Mouse (Mus musculus): ENCODE results near the gene Ankrd33. TPM values are rescaled to one million over a fixed set of nuclear protein-coding genes. Genes with fewer than 3 reads are reported as not detected.

Ankrd33 gene
- polyA plus RNA-seq, 1 experiment from 2014 or later: not detected

- H3K4me2 ChIP-seq (replicated peaks): peak overlapping the region; percentile 38
- WGBS: 29% methylated on average over 1 of the region's 1 CpGs
Observed at GRCm38 (mm10) chr15:101160128-101160527, 44.6 kb downstream of the Ankrd33 start.

GRCm38 (mm10) chr15:101160591-101160990 lies 45.0 kb downstream of the Ankrd33 start:
- Histone ChIP-seq H3K27ac (replicated peaks) (peak overlapping the region; percentile 84), H3K4me3 (peak overlapping the region; percentile 18; the same call in 1 of the 2 replicates)
- peak; percentile 78 for ATAC-seq (ENCODE audit: low FRiP score, low read depth)

More at GRCm38 (mm10) chr15:101160128-101160527, 44.6 kb downstream of the Ankrd33 start:
- Histone ChIP-seq H3K27me3 (no peaks in the 10 kb centered on the region), H3K4me3 (peak overlapping the region; percentile 18; the same call in 1 of the 2 replicates), H3K9me3 (0 out of 2 replicates have a peak, but pooled peaks cover 6% of the 10 kb centered on the region), H3K36me3 (no peaks in the 10 kb centered on the region), H3K27ac (replicated peaks) (peak overlapping the region; percentile 84), H3K9ac (replicated peaks) (no peak overlapping the region), H3K4me1 (peaks cover 40% of the 10 kb centered on the region)
- ATAC-seq (ENCODE audit: low FRiP score, low read depth): no peak

DNA sequence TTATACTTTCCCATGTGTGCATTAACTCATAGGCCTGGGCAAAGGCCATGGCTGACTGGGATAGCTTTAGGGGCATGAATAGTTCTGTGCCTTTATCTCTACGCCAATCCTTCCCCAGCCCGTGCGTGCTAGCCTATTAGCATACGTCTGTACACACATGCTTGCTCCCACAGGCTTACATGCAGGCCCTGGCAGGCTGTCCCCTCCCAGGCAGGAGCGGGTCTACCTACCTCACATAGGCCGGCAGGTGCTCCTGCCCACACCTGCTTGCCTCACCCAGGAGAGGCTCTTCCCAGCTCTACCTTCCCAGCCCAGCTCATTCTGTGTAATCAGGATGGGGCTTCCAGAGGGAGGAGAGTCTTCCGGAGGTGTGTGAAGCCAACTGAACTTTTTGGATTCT lies 46.0 kb downstream of the Ankrd33 start:
- Histone ChIP-seq H3K9me3 (0 out of 2 replicates have a peak, but pooled peaks cover 6% of the 10 kb centered on the region), H3K36me3 (no peaks in the 10 kb centered on the region), H3K9ac (replicated peaks) (no peak overlapping the region), H3K4me3 (no peak overlapping the region), H3K4me2 (replicated peaks) (no peak overlapping the region), H3K27me3 (peaks cover 4% of the 10 kb centered on the region; the same call in 1 of the 2 replicates), H3K27ac (replicated peaks) (no peak overlapping the region), H3K4me1 (peaks cover 40% of the 10 kb centered on the region)
- no peak for ATAC-seq (ENCODE audit: low FRiP score, low read depth)
- WGBS: 85% methylated on average over 7 of the region's 7 CpGs

More at GRCm38 (mm10) chr15:101160591-101160990, 45.0 kb downstream of the Ankrd33 start:
- peaks cover 40% of the 10 kb centered on the region for H3K4me1 ChIP-seq
- H3K4me2 ChIP-seq (replicated peaks): peak overlapping the region; percentile 38
- no peak overlapping the region for H3K9ac ChIP-seq (replicated peaks)
- H3K27me3 ChIP-seq: peaks cover 2% of the 10 kb centered on the region; the same call in 1 of the 2 replicates
- H3K36me3 ChIP-seq: no peaks in the 10 kb centered on the region
- 17% methylated on average over 7 of the region's 7 CpGs for WGBS
- 0 out of 2 replicates have a peak, but pooled peaks cover 6% of the 10 kb centered on the region for H3K9me3 ChIP-seq

- no peak overlapping the region for H3K27ac ChIP-seq (replicated peaks)
Observed at GRCm38 (mm10) chr15:101163056-101163458, 47.5 kb downstream of the Ankrd33 start.

DNA sequence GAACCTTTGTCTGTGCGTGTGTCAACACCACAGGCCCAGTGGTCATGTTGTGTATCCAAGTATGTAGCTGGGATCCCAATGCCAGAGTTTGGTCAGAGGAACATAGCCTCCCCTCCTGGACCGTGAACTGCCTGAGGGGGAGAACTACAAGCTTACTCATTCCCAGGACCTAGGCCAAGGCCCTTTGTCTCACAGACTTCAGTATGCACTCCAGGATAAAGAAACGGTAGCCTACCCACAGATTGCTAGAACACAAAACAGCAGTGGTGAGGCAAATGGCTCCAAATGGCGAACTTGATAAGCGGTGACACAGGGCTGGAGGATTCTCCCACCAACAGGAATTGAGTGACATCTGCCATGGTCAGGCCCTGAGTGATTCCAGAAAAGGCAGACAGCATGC lies 48.3 kb downstream of the Ankrd33 start:
- H3K4me1 ChIP-seq: peaks cover 40% of the 10 kb centered on the region

More at GRCm38 (mm10) chr15:101163056-101163458, 47.5 kb downstream of the Ankrd33 start:
- 0 out of 2 replicates have a peak, but pooled peaks have one; percentile 34 for ATAC-seq (ENCODE audit: low FRiP score, low read depth)
- H3K36me3 ChIP-seq: no peaks in the 10 kb centered on the region
- peaks cover 4% of the 10 kb centered on the region; the same call in 1 of the 2 replicates for H3K27me3 ChIP-seq
- H3K9ac ChIP-seq (replicated peaks): no peak overlapping the region
- H3K4me1 ChIP-seq: peaks cover 40% of the 10 kb centered on the region
- H3K9me3 ChIP-seq: no peaks in the 10 kb centered on the region
- 52% methylated on average over 15 of the region's 15 CpGs for WGBS
- no peak overlapping the region for H3K4me3 ChIP-seq
- H3K4me2 ChIP-seq (replicated peaks): no peak overlapping the region

DNA sequence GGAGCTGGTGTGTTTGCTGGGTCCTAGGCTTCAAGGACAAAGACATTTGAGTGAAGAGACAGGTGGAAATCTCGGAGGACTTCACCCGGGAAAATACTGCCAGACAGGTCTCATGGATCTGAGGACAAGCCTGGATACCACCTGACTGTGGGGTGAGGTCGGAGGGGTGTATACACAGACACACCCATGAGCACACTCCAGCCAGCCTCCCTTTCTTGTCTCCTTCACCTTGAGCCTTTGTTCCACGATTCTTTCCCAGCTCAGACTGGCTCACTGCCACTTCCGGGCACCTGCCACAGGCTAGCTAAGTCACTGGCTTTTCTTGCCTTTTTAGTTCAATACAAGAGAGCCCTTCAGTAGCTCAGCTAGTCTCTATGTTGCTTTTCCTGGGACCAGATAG lies 48.7 kb downstream of the Ankrd33 start:
- Histone ChIP-seq H3K4me2 (replicated peaks) (no peak overlapping the region), H3K27ac (replicated peaks) (no peak overlapping the region), H3K36me3 (no peaks in the 10 kb centered on the region), H3K9me3 (no peaks in the 10 kb centered on the region), H3K4me1 (peaks cover 40% of the 10 kb centered on the region), H3K27me3 (peaks cover 4% of the 10 kb centered on the region; the same call in 1 of the 2 replicates), H3K9ac (replicated peaks) (no peak overlapping the region), H3K4me3 (no peak overlapping the region)
- WGBS: 60% methylated on average over 5 of the region's 5 CpGs
- no peak for ATAC-seq (ENCODE audit: low FRiP score, low read depth)

More for the DNA sequence above, 48.3 kb downstream of the Ankrd33 start:
- no peak for ATAC-seq (ENCODE audit: low FRiP score, low read depth)
- 75% methylated on average over 5 of the region's 5 CpGs for WGBS
- Histone ChIP-seq H3K9ac (replicated peaks) (no peak overlapping the region), H3K27ac (replicated peaks) (no peak overlapping the region), H3K9me3 (no peaks in the 10 kb centered on the region), H3K4me2 (replicated peaks) (no peak overlapping the region), H3K36me3 (no peaks in the 10 kb centered on the region), H3K4me3 (no peak overlapping the region), H3K27me3 (peaks cover 4% of the 10 kb centered on the region; the same call in 1 of the 2 replicates)

DNA sequence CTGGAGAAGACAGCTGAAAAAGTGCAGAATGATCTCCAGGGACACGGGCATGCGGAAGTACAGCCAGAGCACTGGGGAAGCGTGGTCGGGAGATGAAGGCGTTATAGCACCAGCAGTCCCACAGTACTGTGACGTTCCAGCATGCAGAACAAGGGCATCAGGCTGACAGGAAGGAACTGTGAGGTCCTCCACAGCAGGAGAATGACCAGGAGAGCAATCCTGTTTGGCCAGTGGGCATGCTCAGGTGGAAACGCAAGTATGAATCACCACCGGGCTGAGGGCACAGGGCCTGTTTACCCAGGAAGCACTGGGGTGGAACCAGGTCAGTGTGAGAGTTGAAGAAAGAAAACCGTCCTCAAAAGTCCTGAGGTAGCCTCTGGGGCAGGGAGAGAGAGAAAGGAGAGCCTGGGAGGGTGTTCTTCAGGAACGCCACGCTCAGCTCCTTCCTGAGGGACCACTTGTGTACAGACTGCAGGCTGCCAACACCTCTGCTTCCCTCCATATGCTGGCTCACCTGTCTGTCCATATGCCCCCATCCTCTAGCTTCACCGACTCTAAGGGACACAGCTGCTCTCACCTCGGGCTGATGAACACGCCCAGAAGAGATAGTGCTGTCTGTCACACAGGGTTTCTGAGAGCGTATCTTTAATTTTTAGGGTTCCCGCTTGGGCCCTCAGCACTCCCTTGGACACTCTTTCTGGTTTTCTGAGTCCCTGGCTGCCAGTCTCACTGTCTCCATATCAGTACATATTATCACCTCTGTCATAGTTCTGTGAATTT lies 50.3 kb downstream of the Ankrd33 start:
- WGBS: 71% methylated on average over 16 of the region's 16 CpGs
- peaks cover 4% of the 10 kb centered on the region; the same call in 1 of the 2 replicates for H3K27me3 ChIP-seq
- H3K27ac ChIP-seq (replicated peaks): no peak overlapping the region
- H3K4me3 ChIP-seq: no peak overlapping the region
- no peaks in the 10 kb centered on the region for H3K9me3 ChIP-seq
- no peak for ATAC-seq (ENCODE audit: low FRiP score, low read depth)
- no peaks in the 10 kb centered on the region for H3K36me3 ChIP-seq
- no peak overlapping the region for H3K9ac ChIP-seq (replicated peaks)
- H3K4me1 ChIP-seq: peaks cover 25% of the 10 kb centered on the region
- H3K4me2 ChIP-seq (replicated peaks): no peak overlapping the region

DNA sequence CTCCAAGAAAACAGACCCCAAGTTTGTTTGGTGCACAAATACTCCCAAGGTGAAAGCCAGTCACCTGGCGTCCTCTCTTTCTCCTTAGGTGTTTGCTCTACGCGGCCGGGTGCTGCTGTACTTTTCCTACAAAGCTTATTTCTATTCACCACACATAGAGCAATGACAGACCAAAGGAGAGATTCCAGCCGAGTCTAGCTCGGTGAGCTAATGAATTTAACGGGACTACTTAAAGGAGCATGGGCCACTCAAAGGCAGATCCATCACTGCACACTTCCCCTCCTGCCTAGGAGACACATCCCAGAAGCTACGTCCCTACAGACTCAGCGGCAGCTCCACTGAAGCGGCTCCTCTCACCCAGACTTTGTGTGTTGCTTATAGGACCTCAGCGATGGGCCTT lies 52.0 kb downstream of the Ankrd33 start:
- Histone ChIP-seq H3K4me1 (peaks cover 10% of the 10 kb centered on the region), H3K4me2 (replicated peaks) (no peak overlapping the region), H3K36me3 (no peaks in the 10 kb centered on the region), H3K9ac (replicated peaks) (no peak overlapping the region), H3K9me3 (no peaks in the 10 kb centered on the region), H3K27me3 (peaks cover 13% of the 10 kb centered on the region), H3K4me3 (no peak overlapping the region), H3K27ac (replicated peaks) (no peak overlapping the region)
- WGBS: 76% methylated on average over 11 of the region's 11 CpGs
- ATAC-seq (ENCODE audit: low FRiP score, low read depth): no peak

Other genes with a start within 250 kb of the Ankrd33 start
- gene Scn8a, start 245.9 kb upstream of the Ankrd33 start, polyA plus RNA-seq (2016; fragmentation: Nextera tagmentation; extraction: Ambion mirVana): 20.5 and 23.5 TPM in 2 replicates
- not detected in 2 replicates for gene Gm47841, start 68.4 kb upstream of the Ankrd33 start, polyA plus RNA-seq (2016; fragmentation: Nextera tagmentation; extraction: Ambion mirVana)
- 0.34 and 0.37 TPM in 2 replicates for gene Fignl2, start 37.2 kb upstream of the Ankrd33 start, polyA plus RNA-seq (2016; fragmentation: Nextera tagmentation; extraction: Ambion mirVana)
- 8.0 and 10.7 TPM in 2 replicates for gene Acvrl1, start 12.8 kb downstream of the Ankrd33 start, polyA plus RNA-seq (2016; fragmentation: Nextera tagmentation; extraction: Ambion mirVana)
- 12.6 and 14.8 TPM in 2 replicates for gene Acvr1b, start 58.3 kb downstream of the Ankrd33 start, polyA plus RNA-seq (2016; fragmentation: Nextera tagmentation; extraction: Ambion mirVana)
- 5.5 and 5.9 TPM in 2 replicates for gene Grasp, start 108.4 kb downstream of the Ankrd33 start, polyA plus RNA-seq (2016; fragmentation: Nextera tagmentation; extraction: Ambion mirVana)
- 3.4 and 4.0 TPM in 2 replicates for gene Nr4a1, start 138.5 kb downstream of the Ankrd33 start, polyA plus RNA-seq (2016; fragmentation: Nextera tagmentation; extraction: Ambion mirVana)
- gene Atg101, start 168.5 kb downstream of the Ankrd33 start, polyA plus RNA-seq (2016; fragmentation: Nextera tagmentation; extraction: Ambion mirVana): 63.9 and 68.1 TPM in 2 replicates
- gene 6030408B16Rik, start 177.5 kb downstream of the Ankrd33 start, polyA plus RNA-seq (2016; fragmentation: Nextera tagmentation; extraction: Ambion mirVana): 0.15 TPM in 1 of 2 replicates, not detected in the other